Mouse (Mus musculus): ENCODE measurements at regions not wholly inside any gene's neighbourhood (a gene's known extent, or its start where the extent isn't known, plus 50 kb on each side); places are given as distances from the start of the nearest gene placed in this dataset.
A peak's percentile ranks its signal among the peaks of the same experiment; 100 is the strongest.
"Not testable (repeated sequence)": the region's sequence is repeated elsewhere in the genome, so short reads cannot be mapped to it uniquely, and the experiment has no call there.

DNA sequence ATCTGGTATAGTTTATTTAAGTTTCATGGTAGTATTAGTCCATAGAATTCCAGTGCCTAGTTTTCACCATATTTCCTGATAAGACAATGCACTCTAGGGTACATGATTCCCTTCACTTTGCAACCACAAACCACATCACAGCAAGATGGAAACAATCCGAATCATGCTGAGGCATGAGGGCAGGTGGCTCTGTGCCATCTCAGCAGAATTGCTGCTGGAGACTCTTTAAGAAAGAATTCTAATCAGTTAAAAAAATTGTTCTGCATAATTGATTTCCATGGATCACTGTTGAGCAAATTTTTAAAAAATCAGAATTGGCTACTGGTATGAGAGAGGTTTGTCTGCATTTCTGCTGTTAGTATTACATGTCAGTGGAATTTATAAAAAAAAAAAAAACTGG lies 1451.1 kb upstream of the Pcdh20 start:
- DNase-seq = no peak

DNA sequence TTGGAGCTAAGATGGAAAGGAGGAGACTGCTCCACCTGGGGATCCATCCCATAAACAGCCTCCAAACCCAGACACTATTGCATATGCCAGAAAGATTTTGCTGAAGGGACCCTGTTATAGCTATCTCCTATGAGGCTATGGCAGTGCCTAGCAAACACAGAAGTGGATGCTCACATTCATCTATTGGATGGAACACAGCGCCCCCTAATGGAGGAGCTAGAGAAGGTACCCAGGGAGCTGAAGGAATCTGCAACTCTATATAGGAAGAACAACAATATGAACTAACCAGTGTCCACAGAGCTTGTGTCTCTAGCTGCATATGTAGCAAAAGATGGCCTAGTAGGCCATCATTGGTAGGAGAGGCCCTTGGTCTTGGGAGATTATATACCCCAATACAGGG lies 1449.4 kb upstream of the Pcdh20 start:
- DNase-seq = peak; percentile 2

DNA sequence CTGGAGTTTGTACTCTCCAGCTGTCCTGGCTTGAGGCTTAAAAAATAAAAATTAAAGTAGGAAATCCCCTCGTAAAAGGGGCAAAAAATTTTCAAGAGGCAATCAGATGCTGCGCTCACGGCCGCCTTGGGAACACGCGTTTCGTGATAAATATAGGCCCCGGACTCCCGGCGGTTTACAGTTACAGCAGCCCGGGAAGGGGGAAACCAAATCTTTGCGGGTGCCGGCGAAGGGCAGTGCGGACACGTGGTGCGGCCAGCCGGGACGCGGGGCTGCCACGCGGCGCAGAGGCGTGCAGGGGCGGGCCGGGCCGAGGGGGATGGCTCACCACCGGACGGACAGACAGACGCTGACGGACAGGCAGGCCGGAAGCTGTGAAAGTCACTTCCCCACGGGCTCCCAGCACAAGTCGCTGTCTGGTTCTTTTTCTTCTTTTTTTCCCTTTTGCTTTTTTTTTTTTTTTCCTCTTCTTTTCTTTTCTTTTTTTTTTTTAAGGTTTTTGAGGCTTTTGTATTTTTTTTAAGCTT lies 1427.6 kb upstream of the Pcdh20 start:
- peak; percentile 2 for DNase-seq

DNA sequence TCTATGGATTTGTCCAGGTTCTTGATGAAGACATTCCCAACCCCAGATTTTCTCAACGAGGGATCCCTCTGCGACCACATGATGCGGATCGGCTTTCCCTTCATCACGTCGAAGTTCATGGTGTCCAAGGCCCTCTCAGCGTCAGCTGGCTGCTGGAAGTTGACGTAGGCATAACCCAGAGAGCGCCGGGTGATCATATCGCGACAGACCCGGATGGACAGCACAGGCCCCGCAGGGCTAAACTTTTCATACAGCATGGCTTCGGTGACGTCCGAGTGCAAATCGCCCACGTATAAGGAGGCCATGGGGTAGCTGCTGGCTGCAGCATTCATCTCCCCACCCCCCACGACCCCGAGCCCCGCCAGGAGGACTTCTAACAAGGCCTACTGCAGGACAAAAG lies 1426.9 kb upstream of the Pcdh20 start:
- DNase-seq = not testable (repeated sequence)

DNA sequence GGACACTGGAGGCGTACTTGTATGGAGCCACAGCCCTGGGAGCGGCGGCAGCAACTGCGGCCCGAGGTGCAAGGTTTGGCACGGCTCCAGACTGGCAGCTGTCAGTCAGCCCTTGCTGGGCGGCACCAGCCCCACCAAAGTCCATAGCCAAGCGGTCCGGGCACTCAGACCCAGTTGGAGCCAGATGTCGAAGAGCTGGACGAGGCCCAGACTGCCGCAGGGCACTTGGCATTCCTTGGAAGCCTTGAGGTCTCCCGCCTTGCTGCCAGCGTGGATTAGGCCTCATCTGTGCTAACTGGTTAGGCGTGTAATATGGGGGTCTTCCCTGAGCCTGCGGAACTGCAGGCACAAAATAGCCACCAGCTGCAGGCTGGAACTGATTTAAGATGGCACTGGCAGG lies 1425.7 kb upstream of the Pcdh20 start:
- DNase-seq = not testable (repeated sequence)

All from adrenal gland, adult 2 months (tissue).